Mouse (Mus musculus) cerebellum, postnatal 4 days (tissue): Measurements from ENCODE around the gene Alg14.

Experiments used
- DNase-seq, 2 experiments: peaks; one replicate each; pipeline ENCODE4 v3.0.0; 2022; ENCODE audit warnings: low spot score in 2 of 2, mixed read lengths in 1 of 2

Alg14 gene

GRCm38 (mm10) chr3:121291560-121292258 is at the start of gene Alg14:
Alg14 (plus strand) TSS chr3:121291773.
- peak; percentile 78 to 91 for DNase-seq

- DNase-seq: no peak
These were observed 49.2 kb upstream of the Alg14 start for GRCm38 (mm10) chr3:121242111-121242936.

- no peak for DNase-seq
These were observed 48.6 kb upstream of the Alg14 start for GRCm38 (mm10) chr3:121242941-121243340.

GRCm38 (mm10) chr3:121250048-121250447 is 41.5 kb upstream of the Alg14 start:
- no peak for DNase-seq

GRCm38 (mm10) chr3:121250576-121251433 is 40.8 kb upstream of the Alg14 start:
- peak in 1 of 2 experiments; percentile 43 for DNase-seq

- DNase-seq: no peak
These were observed 36.1 kb upstream of the Alg14 start for GRCm38 (mm10) chr3:121255501-121255900.

GRCm38 (mm10) chr3:121256131-121256530 is 35.4 kb upstream of the Alg14 start:
- no peak for DNase-seq

- DNase-seq: no peak
These were observed 34.2 kb upstream of the Alg14 start for GRCm38 (mm10) chr3:121257418-121257817.

GRCm38 (mm10) chr3:121258521-121259478 is 32.8 kb upstream of the Alg14 start:
- no peak for DNase-seq

- DNase-seq: no peak
These were observed 31.5 kb upstream of the Alg14 start for GRCm38 (mm10) chr3:121260041-121260440.

- DNase-seq: no peak
These were observed 30.7 kb upstream of the Alg14 start for GRCm38 (mm10) chr3:121260831-121261230.

GRCm38 (mm10) chr3:121261251-121261650 is 30.3 kb upstream of the Alg14 start:
- no peak for DNase-seq

- peak in 1 of 2 experiments; percentile 16 for DNase-seq
These were observed 29.5 kb upstream of the Alg14 start for GRCm38 (mm10) chr3:121261939-121262520.

GRCm38 (mm10) chr3:121262521-121263204 is 28.9 kb upstream of the Alg14 start:
- DNase-seq: peak in 1 of 2 experiments; percentile 50

GRCm38 (mm10) chr3:121263205-121263548 is 28.4 kb upstream of the Alg14 start:
- no peak for DNase-seq

- no peak for DNase-seq
These were observed 27.3 kb upstream of the Alg14 start for GRCm38 (mm10) chr3:121264242-121264641.

- DNase-seq: no peak
These were observed 24.3 kb upstream of the Alg14 start for GRCm38 (mm10) chr3:121267283-121267682.

- DNase-seq: no peak
These were observed 19.0 kb upstream of the Alg14 start for GRCm38 (mm10) chr3:121272577-121272976.

GRCm38 (mm10) chr3:121274010-121274409 is 17.6 kb upstream of the Alg14 start:
- DNase-seq: no peak

- no peak for DNase-seq
These were observed 14.6 kb upstream of the Alg14 start for GRCm38 (mm10) chr3:121277009-121277408.
